ENCODE assay signal across 1 mouse cellular context in genomic region chr17:35186681-35187080, GRCm38 (mm10).
A peak's percentile ranks its signal among the peaks of the same experiment; 100 is the strongest.
TF ChIP-seq lines count a peak whose summit lies in the region.

No protein-coding gene starts in this region.

TF ChIP-seq in MEL, 35 proteins besides CTCF, POLR2A, EP300 and RAD21:
- peak; percentile 64 for TF ChIP-seq ZNF384 (IDR thresholded peaks at IDR 0.05; ENCODE audit: low read depth, low read length)
- TF ChIP-seq NRF1 (IDR thresholded peaks at IDR 0.05; ENCODE audit: insufficient read depth, low read depth, low read length, poor library complexity, severe bottlenecking), result no peak
- no peak for TF ChIP-seq KAT2A (conservative IDR thresholded peaks at IDR 0.05; ENCODE audit: low read depth, low read length)
- 0 out of 2 replicates have a peak, but pooled peaks have one; percentile 51 for TF ChIP-seq CHD1 (IDR thresholded peaks at IDR 0.05; ENCODE audit: low read depth, low read length)
- no peak for TF ChIP-seq MAX (IDR thresholded peaks at IDR 0.05; ENCODE audit: low read length)
- no peak for TF ChIP-seq USF1 (IDR thresholded peaks at IDR 0.05; ENCODE audit: low read depth, low read length)
- TF ChIP-seq MAZ (IDR thresholded peaks at IDR 0.05; ENCODE audit: low read depth, low read length), result 0 out of 2 replicates have a peak, but pooled peaks have one; percentile 21
- TF ChIP-seq NELFE (IDR thresholded peaks at IDR 0.05; ENCODE audit: low read depth, low read length), result 0 out of 2 replicates have a peak, but pooled peaks have one; percentile 20
